Mouse (Mus musculus) thymus, postnatal 10 days (tissue): Measurements from ENCODE around the gene Csta1.
"Not testable (repeated sequence)": the region's sequence is repeated elsewhere in the genome, so short reads cannot be mapped to it uniquely, and the experiment has no call there.

ENCODE experiments used
- DNase-seq, 2 experiments: peaks; one replicate each; pipeline ENCODE4 v3.0.0; 2021; ENCODE audit warnings: low spot score in 2 of 2

The Csta1 gene

DNA sequence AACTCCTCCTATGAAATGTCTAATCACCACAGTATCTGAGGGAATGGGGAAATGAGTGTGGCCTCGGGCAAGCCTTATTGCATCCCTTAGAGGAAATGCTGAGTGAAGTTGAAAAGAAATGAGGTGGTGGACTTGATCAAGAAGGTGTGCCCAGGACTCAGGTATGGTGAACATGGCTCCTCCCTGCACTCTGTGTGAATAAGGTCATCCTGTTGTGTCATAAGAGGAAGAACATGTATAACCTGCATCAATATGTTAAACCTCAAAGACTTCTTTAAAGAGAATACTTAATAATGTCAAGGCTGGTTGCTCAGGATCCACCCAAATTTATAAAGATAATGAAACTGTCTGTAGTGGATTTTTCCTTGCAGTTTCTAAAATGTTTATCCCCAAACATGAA, at the start of gene Csta1:
TSS of gene Csta1 (minus strand) at position 101 of the 400 bp plus-strand sequence.
- no peak for DNase-seq

DNA sequence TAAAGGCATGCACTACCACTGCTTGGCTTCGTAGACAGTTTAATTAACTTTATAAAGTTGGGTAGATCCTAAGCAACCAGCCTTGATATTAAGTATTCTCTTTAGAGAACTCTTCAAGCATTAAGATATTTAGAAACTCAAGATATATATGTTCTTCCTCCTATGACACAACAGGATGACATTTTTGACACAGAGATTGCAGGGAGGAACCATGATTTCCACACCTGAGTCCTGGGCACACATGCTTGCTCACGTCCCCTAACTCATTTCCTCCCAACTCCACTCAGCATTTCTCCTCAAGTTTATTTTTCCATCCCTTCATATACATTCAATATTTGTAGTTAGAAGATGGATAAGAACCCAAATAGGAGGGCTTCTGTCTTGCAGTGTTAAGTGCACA, 48.9 kb upstream of the Csta1 start:
- no peak for DNase-seq

DNA sequence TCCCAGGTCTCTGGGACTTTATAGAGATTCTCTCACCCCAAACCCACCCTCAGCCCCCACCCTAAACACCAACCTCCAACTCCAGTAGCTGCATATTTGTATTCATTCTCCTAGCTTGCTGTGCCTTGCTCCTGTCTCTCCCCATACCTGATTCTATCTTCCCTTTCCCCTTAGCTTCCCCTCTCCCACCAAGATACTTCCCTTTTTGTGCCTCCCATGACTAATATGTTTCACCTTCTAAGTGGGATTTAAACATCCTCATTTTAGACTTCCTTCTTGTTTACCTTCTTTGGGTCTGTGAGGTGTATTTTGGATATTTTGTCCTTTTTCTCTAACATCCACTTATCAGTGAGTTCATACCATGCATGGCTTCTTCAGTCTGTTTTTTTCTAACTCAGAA, 45.1 kb upstream of the Csta1 start:
- DNase-seq, result no peak

DNA sequence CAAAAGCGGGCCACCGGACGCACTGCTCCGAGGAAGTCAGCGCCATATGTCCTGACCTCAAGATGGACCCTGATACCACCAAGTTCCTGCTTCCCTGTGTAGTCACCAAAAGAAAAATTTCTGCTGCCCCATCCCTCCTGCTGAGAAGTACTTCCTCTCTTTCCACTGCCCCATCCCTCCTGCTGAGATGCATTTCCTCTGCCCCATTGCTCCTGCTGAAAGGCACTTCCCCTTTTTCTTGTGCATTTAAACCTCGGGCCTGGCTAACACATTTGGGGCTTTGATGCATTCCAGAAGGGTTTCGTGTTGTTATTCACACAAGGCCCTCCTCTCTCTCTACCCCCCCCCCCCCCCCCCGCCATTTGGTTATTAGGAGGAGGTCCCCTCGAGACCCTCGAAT, 36.8 kb upstream of the Csta1 start:
- DNase-seq, result not testable (repeated sequence)

DNA sequence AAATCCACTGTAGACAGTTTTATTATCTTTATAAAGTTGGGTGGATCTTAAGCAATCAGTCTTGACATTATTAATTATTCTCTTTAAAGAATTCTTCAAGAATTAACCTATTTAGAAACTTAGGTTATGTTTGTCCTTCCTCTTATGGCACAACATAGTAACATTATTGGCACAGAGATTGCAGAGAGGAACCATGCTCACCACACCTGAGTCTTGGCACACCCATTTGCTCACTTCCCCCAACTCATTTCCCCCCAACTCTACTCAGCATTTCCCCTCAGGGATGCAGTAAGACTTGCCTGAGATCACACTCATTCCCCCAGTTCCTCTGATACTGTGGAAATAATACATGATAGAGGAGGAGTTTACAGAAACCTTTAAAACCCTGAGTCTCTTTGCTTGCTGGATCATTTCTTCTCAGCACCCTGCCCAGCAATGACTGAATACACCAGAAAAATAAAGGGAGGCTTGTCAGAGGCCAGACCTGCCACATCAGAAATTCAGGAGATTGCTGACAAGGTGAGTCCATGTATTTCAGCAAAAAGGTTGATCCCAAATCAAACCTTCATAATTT, 25.4 kb upstream of the Csta1 start, which contains the start of gene Stfa2l1:
TSS of gene Stfa2l1 (plus strand) at position 410 of the 574 bp plus-strand sequence.
- no peak for DNase-seq

DNA sequence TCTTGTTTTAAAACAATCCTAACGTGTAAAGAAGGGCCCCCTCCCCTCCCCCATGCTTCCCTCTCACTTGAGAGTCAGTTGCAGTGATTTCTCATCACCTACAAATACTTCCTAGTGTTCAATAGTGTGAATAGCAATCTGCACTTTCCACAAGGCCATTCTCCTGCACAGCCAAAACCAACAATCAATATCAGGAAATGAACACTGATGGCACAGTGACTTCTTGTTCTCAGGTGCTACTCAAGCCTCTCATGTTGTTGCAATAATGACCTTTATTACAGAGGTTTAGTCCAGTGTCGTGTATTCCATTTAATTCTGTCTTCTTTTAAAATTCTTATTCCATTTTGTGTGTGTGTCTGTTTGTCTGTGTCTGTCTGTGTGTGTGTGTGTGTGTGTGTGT, 7.2 kb upstream of the Csta1 start:
- DNase-seq, result no peak

DNA sequence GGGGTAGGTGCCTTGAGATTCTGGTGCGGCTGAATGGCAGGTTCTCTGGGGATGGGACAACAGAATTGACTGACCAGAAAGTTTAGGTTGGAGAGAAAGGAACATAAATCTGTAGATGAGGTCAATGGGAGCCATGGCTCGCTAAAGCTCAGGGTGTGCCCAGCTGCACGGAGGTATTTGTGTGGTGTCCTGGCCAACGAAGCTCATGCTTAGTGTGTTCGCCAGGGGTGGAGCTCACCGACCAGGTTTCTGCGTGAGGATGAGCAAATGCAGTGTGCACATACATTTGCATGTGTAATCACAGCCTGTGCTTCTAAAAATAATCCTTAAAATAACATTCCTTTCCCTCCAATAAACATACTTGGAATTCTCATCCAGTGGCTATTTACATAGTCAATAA, 2.9 kb downstream of the Csta1 start:
- DNase-seq, result no peak

DNA sequence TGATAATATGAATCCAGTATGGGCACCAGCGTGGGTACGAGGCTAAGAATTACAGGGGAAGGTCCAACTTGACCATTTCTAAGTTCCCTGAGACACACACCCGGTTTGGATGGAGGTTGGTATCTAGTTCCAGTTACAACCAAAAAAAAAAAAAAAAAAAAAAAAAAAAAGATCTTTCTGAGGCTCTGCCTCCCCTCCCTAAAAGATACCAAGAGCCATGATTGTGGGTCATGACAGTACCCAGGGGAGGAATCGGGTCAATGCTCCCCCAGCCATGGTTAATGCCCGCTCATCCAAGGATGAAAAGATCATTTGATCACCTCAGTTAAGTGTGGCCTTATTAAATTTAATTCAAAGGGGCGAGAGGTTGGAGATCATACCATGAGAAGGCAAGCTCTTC, 15.3 kb downstream of the Csta1 start:
- not testable (repeated sequence) for DNase-seq

DNA sequence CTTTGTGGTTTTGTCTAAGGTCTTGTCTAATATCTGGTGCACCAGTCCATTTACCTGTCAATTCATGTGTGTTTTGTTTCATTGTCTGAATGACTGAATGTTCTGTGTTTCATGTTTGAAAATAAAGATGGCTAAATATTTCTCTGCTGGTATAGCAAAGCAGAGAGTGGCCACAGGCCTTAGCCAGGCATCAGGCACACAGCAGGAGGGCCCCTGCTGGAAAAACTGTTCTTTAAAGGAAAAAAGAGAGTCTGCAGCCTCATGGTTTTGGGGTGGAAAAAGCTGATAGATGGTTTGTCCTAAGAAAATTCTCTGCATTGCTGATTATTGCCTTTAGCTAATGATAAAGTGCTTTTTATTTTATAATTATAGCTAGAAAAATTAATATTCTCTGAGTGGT, 19.6 kb downstream of the Csta1 start:
- DNase-seq, result not testable (repeated sequence)

DNA sequence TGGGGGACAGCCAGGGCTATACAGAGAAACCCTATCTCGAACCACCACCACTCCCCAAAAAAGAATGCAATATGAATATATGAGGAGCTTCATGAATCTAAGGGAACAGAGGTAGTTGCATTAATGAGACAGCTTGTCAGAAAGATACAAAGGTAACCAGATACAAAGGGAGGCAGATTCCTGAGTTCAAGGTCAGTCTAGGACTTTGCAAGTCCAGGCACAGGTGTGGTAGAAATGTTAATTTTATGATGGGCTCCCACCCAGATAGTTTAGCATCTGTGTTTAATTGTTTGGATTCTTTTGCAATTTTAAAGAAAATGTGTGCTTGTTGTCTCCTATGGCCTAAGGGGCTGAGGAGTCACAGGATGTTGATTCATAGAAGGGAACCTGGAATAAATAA, 28.8 kb downstream of the Csta1 start:
- no peak for DNase-seq

DNA sequence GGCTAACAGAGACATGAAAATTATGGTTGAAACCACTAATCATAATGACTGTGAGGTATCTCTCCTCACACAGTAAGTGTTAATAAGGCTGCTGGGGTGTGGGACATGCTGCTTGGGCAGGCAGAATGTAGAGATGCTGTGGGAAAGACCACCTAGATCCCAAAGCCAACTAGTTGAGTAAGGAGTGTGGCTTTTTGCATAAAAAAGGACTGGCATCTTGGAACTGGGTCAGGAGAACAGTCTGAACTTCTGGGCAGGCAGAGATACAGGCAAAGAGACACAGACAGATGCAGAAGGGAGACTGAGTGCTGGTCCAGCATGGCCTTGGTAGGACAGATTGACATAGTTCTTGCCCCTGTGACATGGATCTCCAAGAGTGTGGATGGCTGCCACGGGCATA, 29.5 kb downstream of the Csta1 start:
- DNase-seq, result no peak

DNA sequence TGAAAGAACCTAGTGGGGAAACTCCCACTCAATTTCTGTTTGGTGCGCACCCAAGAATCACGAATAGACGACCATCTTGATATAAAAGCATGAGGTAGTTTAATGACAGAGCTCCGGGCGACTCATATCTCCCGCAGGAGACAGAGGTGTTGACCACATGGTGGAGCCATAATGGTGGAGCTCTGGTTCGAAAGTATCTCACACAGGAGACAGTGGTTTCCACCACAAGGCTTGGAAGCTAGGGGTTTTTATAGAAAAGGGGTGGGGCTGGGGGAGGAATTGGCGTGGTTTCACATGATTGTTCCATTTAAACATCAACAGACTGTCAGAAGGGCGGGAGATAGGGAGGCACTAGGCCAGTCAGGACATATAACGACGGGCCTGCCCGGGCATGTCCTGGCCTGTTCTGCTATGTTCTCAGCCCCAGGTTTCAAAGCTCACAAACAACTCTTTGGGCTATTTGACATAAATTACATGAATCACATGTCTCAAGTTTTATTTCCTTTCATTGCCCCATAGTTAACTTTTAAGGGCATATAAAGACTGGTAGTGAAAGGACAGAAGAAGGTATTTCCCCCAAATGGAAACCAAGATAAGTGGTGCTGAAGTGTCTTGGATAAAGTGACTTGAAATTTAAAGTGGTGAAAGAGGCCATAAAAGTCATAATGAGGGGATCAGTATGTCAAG, 33.1 kb downstream of the Csta1 start:
- DNase-seq, result not testable (repeated sequence)

DNA sequence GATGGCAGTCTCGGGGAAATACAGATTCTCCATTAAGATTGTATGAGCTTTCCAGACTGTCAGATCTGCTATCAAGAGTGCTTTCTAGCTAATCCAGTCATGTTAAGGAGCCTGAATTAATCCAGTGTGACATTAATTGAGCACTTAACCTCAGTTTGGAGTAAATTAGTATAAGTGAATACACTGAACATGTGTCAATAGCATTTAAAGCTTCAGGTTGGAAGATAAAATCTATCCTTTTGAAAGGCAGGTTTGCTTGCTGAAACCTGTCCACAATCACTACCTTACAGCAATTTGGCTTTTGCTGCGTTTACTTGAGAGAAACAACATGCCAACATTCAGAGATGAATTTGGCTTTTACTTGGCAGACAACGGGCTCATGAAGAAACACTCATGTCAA, 37.0 kb downstream of the Csta1 start:
- no peak for DNase-seq

DNA sequence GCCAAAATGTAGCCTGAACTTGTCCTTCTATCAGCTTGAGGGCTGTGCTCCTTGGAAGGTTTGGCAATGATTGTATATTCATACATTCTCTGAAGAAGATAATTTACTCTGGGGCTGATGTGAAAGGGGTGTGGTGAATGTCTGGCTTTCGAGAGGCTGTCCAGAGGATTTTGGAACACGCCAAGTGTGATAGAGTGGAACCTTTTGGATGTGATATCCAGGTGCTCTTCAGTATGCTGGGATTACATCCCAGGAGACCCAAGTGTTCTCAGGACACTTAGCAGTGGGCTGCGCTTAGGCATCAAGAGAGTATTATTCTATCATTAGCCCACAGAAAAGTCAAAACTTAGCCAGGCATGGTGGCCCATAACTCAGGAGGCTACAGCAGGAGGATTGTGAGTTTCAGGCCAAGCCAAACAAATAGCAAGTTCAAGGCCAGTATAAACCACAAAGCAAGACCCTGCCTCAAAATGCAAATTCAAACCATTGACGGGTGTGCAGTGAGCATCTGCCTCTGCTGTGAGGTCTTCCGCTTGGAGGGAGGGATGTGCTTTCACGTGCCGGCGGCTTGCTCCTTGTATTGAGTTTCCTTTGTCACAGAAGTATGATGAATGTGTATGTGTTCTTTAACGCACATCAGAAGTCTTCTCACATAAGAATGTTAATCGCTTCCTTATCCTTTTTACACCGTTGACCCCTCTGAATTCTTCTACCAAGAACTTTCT, 40.1 kb downstream of the Csta1 start:
- DNase-seq, result no peak

DNA sequence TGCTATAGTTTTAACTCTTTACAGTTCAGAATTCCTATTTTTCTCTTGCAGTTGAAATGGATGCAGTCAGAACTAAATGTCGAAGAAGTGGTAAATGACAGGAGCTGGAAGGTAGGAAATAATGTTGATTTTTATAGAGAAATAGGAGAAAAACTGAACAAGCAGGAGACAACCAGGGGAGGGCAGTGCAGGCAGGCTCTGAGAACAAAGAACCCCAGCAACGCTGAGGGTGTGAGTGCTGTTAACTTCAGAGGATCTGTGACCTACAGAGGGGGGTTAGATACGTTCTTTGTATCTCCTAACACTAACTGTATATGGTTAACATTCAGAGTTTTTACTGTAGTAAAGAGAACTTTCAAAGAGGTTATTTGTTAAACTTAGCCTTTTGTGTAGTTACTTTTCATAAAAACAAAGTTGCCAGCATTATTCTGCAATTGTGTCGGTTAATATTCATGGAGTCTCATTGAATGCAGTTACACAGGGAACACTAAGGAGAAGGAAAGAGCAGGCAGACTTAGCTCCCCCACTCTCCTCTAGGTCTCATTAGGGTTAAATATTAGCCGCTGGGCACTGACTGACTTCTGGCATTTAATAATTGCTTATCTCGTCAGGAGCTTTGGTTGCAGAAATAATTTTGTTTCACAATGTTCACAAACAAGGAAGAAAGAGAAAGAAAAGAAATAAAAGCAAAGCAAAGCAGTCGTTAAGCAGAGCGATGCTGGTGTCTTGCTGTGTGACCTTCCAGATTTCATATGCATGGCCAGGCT, 41.0 kb downstream of the Csta1 start:
- DNase-seq, result no peak

DNA sequence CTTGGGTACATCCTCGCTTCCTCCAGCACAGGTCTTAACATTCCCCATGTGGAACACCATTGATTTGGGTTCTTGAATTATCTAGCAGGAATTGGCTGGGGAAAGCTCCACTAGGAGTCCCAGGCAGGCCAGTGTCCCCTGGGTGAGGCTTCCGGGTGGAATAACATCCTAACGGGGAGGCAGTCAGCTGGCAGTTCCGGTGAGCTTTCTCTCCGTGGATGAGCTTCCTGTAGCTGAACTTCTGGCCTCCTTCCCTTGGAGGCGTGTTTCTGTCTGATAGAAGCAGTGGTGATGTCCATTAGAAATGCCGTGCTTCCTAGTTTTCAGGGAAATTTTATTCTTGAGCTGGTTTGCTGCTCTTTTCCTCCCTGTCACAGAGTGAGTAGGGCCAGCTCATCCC, 42.0 kb downstream of the Csta1 start:
- DNase-seq, result no peak

DNA sequence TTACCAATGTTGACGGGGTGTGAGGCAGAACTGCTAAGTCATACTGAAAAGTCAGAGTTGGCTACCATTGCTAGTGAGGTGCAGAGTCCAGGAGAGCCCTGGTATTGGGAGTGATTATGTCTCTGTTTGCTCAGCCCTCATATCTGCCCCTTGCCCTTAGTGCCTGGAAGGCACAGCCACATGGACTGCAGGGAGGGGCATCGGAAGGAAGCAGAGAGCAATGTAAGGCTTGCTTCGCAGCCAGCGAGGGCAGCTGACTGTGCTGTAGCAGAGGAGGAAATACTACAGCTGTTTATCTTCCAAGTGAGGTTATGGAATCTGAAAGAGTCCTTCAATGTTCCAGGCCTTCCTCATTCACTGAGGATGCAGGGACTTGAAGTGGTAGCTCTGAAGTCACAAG, 43.2 kb downstream of the Csta1 start:
- no peak for DNase-seq

DNA sequence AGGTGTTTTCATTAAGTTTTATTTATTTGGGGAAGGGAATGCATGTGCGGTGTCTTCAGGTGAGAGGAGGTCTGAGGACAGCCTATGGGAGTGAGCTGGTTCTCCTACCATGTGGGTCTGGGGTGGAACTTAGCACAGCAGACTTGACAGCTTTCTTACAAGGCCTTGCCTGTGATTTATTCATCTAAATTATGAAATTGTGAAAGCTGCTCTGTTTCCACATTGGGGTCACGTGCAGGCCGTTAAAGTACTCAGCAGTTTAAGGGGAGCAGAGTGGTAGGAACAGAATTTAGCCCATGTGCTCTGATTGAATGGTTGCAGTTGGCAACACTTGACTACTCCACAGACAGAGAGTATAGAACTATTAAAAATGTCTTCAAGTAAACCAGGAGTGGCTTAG, 51.1 kb downstream of the Csta1 start:
- no peak for DNase-seq

DNA sequence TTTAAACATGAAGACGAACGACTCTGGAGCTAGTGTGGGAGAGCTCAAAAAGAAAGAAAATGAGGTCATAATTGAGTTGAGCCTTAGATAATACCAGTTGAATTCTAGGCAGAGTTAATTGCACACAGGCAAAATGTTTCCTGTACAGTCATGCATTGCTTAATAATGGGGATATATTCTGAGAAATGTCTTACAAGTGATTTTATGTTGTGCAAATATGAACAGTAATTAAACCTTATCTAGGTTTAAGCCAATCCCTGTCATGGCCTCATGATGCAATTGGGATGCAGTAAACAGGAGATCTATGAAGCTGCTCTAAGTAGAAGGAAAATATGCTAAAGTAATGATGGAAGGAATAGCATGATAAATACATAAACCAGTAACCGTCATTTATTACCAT, 56.3 kb downstream of the Csta1 start:
- no peak for DNase-seq

DNA sequence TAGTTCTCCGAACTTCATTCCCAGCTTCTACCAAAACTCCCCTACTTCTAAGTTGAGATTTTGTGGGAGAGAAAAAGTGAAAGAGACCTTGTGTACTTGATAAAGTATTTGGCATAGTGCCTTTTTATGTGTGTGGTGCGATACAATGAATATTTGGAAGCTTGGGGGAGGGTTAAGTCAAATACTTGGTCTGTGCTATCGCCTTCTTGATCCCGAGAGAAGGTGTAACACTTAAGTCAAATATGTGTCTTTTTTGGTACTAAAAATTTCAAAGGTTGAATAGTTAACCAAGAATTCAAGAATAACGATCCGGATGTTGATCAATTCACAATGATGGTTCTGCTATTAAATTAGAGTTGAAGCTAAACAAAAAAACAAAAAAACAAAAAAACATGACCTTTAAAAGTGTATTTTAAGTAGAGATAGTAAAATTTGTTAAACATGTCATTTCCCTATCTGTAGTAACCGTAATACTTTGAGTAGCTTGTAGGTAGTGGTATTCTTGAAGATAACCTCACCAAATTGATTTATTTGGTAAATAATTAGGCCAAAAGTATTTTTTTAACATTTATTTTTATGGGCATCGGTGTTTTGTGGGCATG, 58.5 kb downstream of the Csta1 start:
- DNase-seq, result no peak

DNA sequence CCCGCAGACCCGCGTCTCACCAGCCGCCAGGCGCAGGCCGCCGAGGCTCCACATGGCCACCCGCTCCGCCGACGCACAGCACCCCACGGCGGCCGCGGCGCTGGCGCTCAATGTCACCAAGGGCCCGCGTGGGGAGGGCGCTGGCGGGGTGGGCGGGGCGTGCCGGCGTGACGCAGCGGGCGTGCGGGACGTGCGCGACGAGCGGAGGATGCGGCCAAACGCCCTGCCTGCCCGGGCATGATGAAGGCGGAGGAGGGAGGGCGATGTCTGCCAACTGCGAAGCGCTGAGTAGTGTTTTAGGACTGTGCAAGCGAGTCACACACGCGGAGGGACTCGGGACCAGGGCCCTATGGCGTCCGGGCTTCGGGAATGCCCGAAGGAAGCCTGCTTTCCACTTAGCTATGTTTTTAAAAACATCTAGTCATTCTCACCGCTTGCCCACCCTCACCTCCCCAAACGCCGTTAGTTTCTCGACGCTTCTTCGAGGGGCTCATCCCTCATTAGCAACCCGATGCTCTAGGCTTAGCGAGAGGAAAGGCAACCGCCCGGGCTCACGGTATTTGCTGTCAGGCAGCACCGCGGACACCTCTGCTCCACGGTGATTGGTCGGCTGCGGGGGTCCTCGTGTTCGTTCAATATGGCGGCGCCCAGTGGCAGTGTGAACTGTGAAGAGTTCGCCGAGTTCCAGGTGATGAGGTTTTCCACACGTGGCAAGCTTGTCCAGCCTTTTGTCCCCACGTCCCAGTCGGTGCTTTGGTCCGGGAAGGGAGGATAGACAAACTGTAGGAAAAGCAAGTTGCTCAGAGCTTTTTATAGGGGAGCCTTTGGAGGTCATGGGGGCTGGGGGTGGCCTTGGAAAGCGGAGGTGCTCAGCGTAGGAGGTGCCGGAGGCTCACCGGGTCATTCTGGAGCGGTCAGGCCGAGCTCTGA, 59.3 kb downstream of the Csta1 start, which contains the start of the genes Fam162a and Ccdc58:
TSS of gene Fam162a (minus strand) at position 145 of the 930 bp plus-strand sequence.
TSS of gene Ccdc58 (plus strand) at position 236 of the 930 bp plus-strand sequence.
- DNase-seq, result peak; percentile 87 to 93
